Mouse (Mus musculus): Measurements from ENCODE around the gene Slc7a9. TPM values are rescaled to one million over a fixed set of nuclear protein-coding genes. Genes with fewer than 3 reads are reported as not detected.

Slc7a9 gene
- polyA plus RNA-seq (2016; fragmentation: Nextera tagmentation; extraction: Ambion mirVana): 0.29 and 0.45 TPM in 2 replicates

GRCm38 (mm10) chr7:35447996-35448846, at the start of gene Slc7a9:
Gene Slc7a9 (plus strand): TSS chr7:35448796.
- Histone ChIP-seq H3K27me3 (no peaks in the 10 kb centered on the region), H3K36me3 (no peaks in the 10 kb centered on the region), H3K4me1 (peaks cover 6% of the 10 kb centered on the region; the same call in 1 of the 2 replicates), H3K9ac (no peak within 1 kb of the TSS), H3K4me3 (no peak within 1 kb of the TSS), H3K4me2 (replicated peaks) (no peak within 1 kb of the TSS), H3K27ac (no peak within 1 kb of the TSS), H3K9me3 (no peaks in the 10 kb centered on the region)
- no peak for ATAC-seq (ENCODE audit: insufficient number of reproducible peaks, insufficient read depth, low FRiP score, low TSS enrichment)
- 20% methylated on average over 15 of the region's 15 CpGs for WGBS

GRCm38 (mm10) chr7:35401169-35401568, 47.4 kb upstream of the Slc7a9 start:
- H3K4me3 ChIP-seq: no peak overlapping the region
- no peaks in the 10 kb centered on the region for H3K27me3 ChIP-seq
- H3K4me1 ChIP-seq: peaks cover 11% of the 10 kb centered on the region
- no peak overlapping the region for H3K27ac ChIP-seq
- 92% methylated on average over 4 of the region's 4 CpGs for WGBS
- peaks cover 65% of the 10 kb centered on the region for H3K36me3 ChIP-seq
- ATAC-seq (ENCODE audit: insufficient number of reproducible peaks, insufficient read depth, low FRiP score, low TSS enrichment): no peak
- no peak overlapping the region for H3K4me2 ChIP-seq (replicated peaks)
- H3K9ac ChIP-seq: no peak overlapping the region
- no peaks in the 10 kb centered on the region for H3K9me3 ChIP-seq

- H3K4me3 ChIP-seq: no peak overlapping the region
- no peak overlapping the region for H3K9ac ChIP-seq
- 67% methylated on average over 5 of the region's 5 CpGs for WGBS
- no peak overlapping the region for H3K27ac ChIP-seq
- H3K36me3 ChIP-seq: peaks cover 57% of the 10 kb centered on the region
- ATAC-seq (ENCODE audit: insufficient number of reproducible peaks, insufficient read depth, low FRiP score, low TSS enrichment): no peak
- no peaks in the 10 kb centered on the region for H3K27me3 ChIP-seq
- H3K9me3 ChIP-seq: no peaks in the 10 kb centered on the region
- H3K4me1 ChIP-seq: 0 out of 2 replicates have a peak, but pooled peaks cover 3% of the 10 kb centered on the region
- H3K4me2 ChIP-seq (replicated peaks): no peak overlapping the region
Observed at GRCm38 (mm10) chr7:35415226-35415625, 33.4 kb upstream of the Slc7a9 start.

- no peak for ATAC-seq (ENCODE audit: insufficient number of reproducible peaks, insufficient read depth, low FRiP score, low TSS enrichment)
- Histone ChIP-seq H3K9ac (no peak overlapping the region), H3K9me3 (no peaks in the 10 kb centered on the region), H3K4me3 (no peak overlapping the region), H3K36me3 (peaks cover 57% of the 10 kb centered on the region), H3K4me2 (replicated peaks) (no peak overlapping the region), H3K4me1 (0 out of 2 replicates have a peak, but pooled peaks cover 3% of the 10 kb centered on the region), H3K27ac (no peak overlapping the region), H3K27me3 (no peaks in the 10 kb centered on the region)
- 79% methylated on average over 9 of the region's 9 CpGs for WGBS
Observed at GRCm38 (mm10) chr7:35415801-35416653, 32.6 kb upstream of the Slc7a9 start.

GRCm38 (mm10) chr7:35416654-35416948, 32.0 kb upstream of the Slc7a9 start:
- Histone ChIP-seq H3K9me3 (no peaks in the 10 kb centered on the region), H3K4me2 (replicated peaks) (no peak overlapping the region), H3K4me3 (no peak overlapping the region), H3K4me1 (0 out of 2 replicates have a peak, but pooled peaks cover 3% of the 10 kb centered on the region), H3K9ac (no peak overlapping the region), H3K36me3 (peaks cover 58% of the 10 kb centered on the region), H3K27me3 (no peaks in the 10 kb centered on the region), H3K27ac (no peak overlapping the region)
- no peak for ATAC-seq (ENCODE audit: insufficient number of reproducible peaks, insufficient read depth, low FRiP score, low TSS enrichment)
- 95% methylated on average over 5 of the region's 5 CpGs for WGBS

GRCm38 (mm10) chr7:35423071-35423470, 25.5 kb upstream of the Slc7a9 start:
- Histone ChIP-seq H3K27ac (no peak overlapping the region), H3K36me3 (peaks cover 68% of the 10 kb centered on the region), H3K4me3 (no peak overlapping the region), H3K9ac (no peak overlapping the region), H3K27me3 (no peaks in the 10 kb centered on the region), H3K4me2 (replicated peaks) (no peak overlapping the region), H3K4me1 (no peaks in the 10 kb centered on the region), H3K9me3 (no peaks in the 10 kb centered on the region)
- WGBS: 91% methylated on average over 10 of the region's 10 CpGs
- no peak for ATAC-seq (ENCODE audit: insufficient number of reproducible peaks, insufficient read depth, low FRiP score, low TSS enrichment)

GRCm38 (mm10) chr7:35428146-35428545, 20.4 kb upstream of the Slc7a9 start:
- peaks cover 73% of the 10 kb centered on the region for H3K36me3 ChIP-seq
- H3K9ac ChIP-seq: no peak overlapping the region
- no peak overlapping the region for H3K4me3 ChIP-seq
- no peaks in the 10 kb centered on the region for H3K27me3 ChIP-seq
- no peak for ATAC-seq (ENCODE audit: insufficient number of reproducible peaks, insufficient read depth, low FRiP score, low TSS enrichment)
- no peaks in the 10 kb centered on the region for H3K4me1 ChIP-seq
- no peak overlapping the region for H3K27ac ChIP-seq
- H3K9me3 ChIP-seq: no peaks in the 10 kb centered on the region
- 94% methylated on average over 10 of the region's 10 CpGs for WGBS
- no peak overlapping the region for H3K4me2 ChIP-seq (replicated peaks)

- Histone ChIP-seq H3K4me1 (no peaks in the 10 kb centered on the region), H3K36me3 (peaks cover 72% of the 10 kb centered on the region), H3K9me3 (no peaks in the 10 kb centered on the region), H3K27ac (no peak overlapping the region), H3K27me3 (no peaks in the 10 kb centered on the region), H3K9ac (no peak overlapping the region), H3K4me2 (replicated peaks) (no peak overlapping the region), H3K4me3 (no peak overlapping the region)
- WGBS: 82% methylated on average over 9 of the region's 9 CpGs
- ATAC-seq (ENCODE audit: insufficient number of reproducible peaks, insufficient read depth, low FRiP score, low TSS enrichment): no peak
Observed at GRCm38 (mm10) chr7:35435266-35435665, 13.3 kb upstream of the Slc7a9 start.

GRCm38 (mm10) chr7:35447501-35447900, 1.1 kb upstream of the Slc7a9 start:
- no peaks in the 10 kb centered on the region for H3K9me3 ChIP-seq
- 22% methylated on average over 4 of the region's 4 CpGs for WGBS
- H3K4me3 ChIP-seq: no peak overlapping the region
- H3K9ac ChIP-seq: no peak overlapping the region
- ATAC-seq (ENCODE audit: insufficient number of reproducible peaks, insufficient read depth, low FRiP score, low TSS enrichment): no peak
- no peaks in the 10 kb centered on the region for H3K36me3 ChIP-seq
- no peak overlapping the region for H3K4me2 ChIP-seq (replicated peaks)
- H3K27me3 ChIP-seq: no peaks in the 10 kb centered on the region
- peaks cover 6% of the 10 kb centered on the region; the same call in 1 of the 2 replicates for H3K4me1 ChIP-seq
- H3K27ac ChIP-seq: no peak overlapping the region

GRCm38 (mm10) chr7:35448867-35449266, 271 bp downstream of the Slc7a9 start:
- WGBS: 62% methylated on average over 7 of the region's 7 CpGs
- ATAC-seq (ENCODE audit: insufficient number of reproducible peaks, insufficient read depth, low FRiP score, low TSS enrichment): no peak

GRCm38 (mm10) chr7:35456091-35456814, 7.7 kb downstream of the Slc7a9 start:
- Histone ChIP-seq H3K4me3 (no peak overlapping the region), H3K9me3 (no peaks in the 10 kb centered on the region), H3K4me1 (no peaks in the 10 kb centered on the region), H3K36me3 (no peaks in the 10 kb centered on the region), H3K4me2 (replicated peaks) (no peak overlapping the region), H3K9ac (no peak overlapping the region), H3K27me3 (no peaks in the 10 kb centered on the region), H3K27ac (no peak overlapping the region)
- ATAC-seq (ENCODE audit: insufficient number of reproducible peaks, insufficient read depth, low FRiP score, low TSS enrichment): no peak
- 77% methylated on average over 4 of the region's 4 CpGs for WGBS

More at GRCm38 (mm10) chr7:35448867-35449266, 271 bp downstream of the Slc7a9 start:
- Histone ChIP-seq H3K36me3 (no peaks in the 10 kb centered on the region), H3K4me3 (no peak overlapping the region), H3K27me3 (no peaks in the 10 kb centered on the region), H3K4me2 (replicated peaks) (no peak overlapping the region), H3K27ac (no peak overlapping the region), H3K9ac (no peak overlapping the region), H3K4me1 (peaks cover 6% of the 10 kb centered on the region; the same call in 1 of the 2 replicates), H3K9me3 (no peaks in the 10 kb centered on the region)
